Mouse (Mus musculus): Measurements from ENCODE around the gene Lrp1. TPM values are rescaled to one million over a fixed set of nuclear protein-coding genes. Genes with fewer than 3 reads are reported as not detected.
A peak's percentile ranks its signal among the peaks of the same experiment; 100 is the strongest.

Gene Lrp1
- polyA plus RNA-seq, 1 experiment from 2014 or later = 54.9 TPM

DNA sequence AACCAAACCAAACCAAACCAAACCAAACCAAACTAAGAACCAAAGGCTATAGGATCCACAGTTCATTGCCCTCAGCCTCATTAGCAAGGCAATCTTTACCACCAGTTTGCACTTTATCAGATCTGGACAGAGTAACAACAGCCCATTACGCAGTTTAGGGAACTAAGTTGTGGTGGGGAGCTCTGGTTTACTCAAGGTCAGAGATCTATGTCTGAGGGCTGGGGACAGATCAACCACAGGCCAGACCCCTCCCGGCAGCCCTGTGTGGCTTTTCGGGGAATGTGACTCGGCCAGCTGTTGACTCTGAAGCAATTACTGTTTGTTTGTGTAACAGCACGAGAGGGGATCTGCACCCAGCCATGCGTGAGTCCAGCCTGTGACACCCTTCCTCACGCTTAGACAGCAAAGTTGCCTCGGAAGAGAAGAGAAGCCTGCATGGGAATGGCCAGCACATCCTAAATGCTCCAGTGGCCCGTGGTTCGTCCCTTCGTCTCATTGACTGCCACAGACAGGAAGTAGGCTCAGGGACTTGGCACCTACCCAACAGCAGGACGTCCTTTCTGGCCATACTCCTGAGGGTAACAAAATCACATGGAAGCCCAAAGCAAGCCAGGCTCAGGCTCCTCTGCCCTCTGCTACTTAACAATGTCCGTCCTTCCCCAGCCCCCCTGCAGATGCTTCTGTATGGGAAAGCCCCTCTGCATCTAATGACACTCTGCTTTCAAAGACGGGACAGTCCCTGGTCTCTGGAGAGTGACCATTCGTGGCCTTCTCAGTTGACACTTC, 16.3 kb downstream of the Lrp1 start:
- no peak for DNase-seq (ENCODE audit: low spot score)
- no peak overlapping the region for H3K4me3 ChIP-seq
- no peak overlapping the region for H3K27ac ChIP-seq (replicated peaks)
- 76% methylated on average over 15 of the region's 15 CpGs for WGBS
- H3K4me1 ChIP-seq = peaks cover 10% of the 10 kb centered on the region
- H3K27me3 ChIP-seq (ENCODE audit: low read depth, poor library complexity, severe bottlenecking) = no peaks in the 10 kb centered on the region
- H3K36me3 ChIP-seq = peaks cover 95% of the 10 kb centered on the region
- H3K9me3 ChIP-seq (replicated peaks) = no peaks in the 10 kb centered on the region

DNA sequence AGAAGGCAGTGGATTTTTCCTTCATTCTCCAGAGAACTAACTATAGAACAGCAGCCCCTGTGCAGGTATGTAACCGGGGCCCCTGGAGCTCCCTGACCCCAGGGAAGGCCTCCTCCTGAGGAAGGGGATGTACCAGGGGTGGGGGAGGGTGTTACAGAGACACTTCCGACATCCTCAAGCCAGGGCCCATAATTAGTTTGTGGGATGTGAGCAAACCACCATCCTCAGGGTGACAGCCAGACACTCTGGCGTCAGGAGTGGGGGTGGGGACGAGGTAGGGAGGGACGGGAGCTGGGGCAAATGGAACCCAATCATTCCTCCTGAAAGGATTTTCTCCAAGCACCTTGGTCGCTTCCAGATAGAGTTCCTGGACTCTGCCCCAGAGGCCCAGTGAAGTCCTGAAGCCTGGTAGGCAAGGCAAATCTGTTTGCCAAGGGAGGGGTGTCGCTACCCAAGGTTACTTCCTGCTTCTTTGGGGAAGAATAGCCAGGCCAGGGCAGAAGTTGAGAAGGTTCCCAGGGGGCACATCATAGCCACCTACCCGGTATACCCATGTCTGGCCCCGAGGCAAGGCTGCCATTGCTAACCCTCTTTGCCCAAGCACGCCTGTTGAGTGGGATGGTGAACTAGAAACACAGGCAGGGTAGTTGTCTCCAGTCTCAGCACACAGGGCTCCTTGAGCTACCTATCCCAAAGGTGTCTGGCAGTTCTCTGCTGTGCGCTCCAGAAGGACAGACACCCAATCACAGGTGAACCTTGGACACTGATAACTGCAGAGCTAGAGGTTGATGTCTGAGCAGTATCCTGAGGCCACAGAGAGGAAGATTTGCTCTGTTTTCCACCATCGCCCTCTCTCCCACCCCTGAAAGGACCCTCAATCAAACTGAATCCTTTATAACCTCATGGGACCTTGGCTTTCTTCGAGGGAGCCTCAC, 17.2 kb downstream of the Lrp1 start:
- Histone ChIP-seq H3K9me3 (replicated peaks) (no peaks in the 10 kb centered on the region), H3K36me3 (peaks cover 93% of the 10 kb centered on the region), H3K27ac (replicated peaks) (no peak overlapping the region), H3K4me1 (peaks cover 20% of the 10 kb centered on the region), H3K4me3 (no peak overlapping the region), H3K27me3 (ENCODE audit: low read depth, poor library complexity, severe bottlenecking) (no peaks in the 10 kb centered on the region)
- WGBS = 85% methylated on average over 13 of the region's 13 CpGs
- no peak for DNase-seq (ENCODE audit: low spot score)

DNA sequence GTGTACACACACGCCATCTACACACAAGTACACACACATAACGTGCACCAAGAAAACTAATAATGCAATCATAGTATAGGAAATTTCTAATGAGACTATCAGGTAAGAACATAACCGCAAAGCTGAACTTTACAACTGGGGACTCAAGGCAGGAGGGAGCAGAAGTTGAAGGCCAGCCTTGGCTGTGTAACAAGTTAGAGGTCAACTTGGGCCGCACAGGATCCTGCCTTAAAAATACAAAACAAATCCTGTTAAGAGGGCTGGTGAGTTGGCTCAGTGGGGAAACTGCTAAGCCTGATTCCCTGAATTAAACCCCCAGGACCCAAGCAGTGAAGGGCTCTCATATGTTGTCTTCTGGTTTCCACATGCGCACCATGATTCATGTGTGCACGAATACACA, 18.8 kb downstream of the Lrp1 start:
- 95% methylated on average over 6 of the region's 6 CpGs for WGBS
- H3K36me3 ChIP-seq = peaks cover 85% of the 10 kb centered on the region
- no peak overlapping the region for H3K4me3 ChIP-seq
- H3K27ac ChIP-seq (replicated peaks) = no peak overlapping the region
- H3K4me1 ChIP-seq = peaks cover 31% of the 10 kb centered on the region
- no peaks in the 10 kb centered on the region for H3K27me3 ChIP-seq (ENCODE audit: low read depth, poor library complexity, severe bottlenecking)
- H3K9me3 ChIP-seq (replicated peaks) = no peaks in the 10 kb centered on the region
- no peak for DNase-seq (ENCODE audit: low spot score)

DNA sequence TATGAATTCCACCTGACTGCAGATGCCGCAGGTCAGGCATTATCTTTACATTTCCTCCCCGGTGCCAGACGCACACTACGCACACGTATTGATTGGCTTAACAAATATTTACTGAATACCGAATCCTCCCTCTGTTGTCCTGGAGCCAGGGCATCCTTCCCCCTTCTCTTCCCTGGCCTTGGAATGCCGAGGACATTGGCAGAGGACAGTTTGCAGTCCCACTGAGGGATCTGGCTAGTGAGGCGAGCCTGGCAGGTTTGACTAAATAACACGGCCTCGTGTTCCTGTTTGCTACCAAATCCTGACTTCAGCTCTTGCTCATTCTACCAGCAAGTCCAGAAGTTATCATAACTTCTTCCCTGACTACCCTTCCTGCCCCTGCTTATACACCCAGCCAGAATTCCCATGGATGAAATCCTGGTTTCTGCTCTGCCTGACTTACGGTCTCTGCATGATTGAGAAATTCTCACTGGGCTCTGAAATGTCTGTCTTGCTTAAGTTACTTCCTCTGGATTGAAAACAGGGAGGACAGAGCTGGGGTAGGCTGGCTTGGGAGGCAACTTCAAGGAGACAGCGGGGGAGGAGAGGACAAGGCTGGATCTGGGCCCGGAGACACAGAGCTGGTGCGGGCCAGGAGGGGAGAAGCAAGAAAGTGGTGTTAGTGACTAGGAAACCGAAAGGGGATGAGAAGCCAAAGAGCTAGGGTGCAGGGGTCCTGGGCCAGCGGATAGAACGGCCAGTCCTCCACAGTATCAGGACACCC, 21.0 kb downstream of the Lrp1 start:
- no peak for DNase-seq (ENCODE audit: low spot score)
- no peak overlapping the region for H3K4me3 ChIP-seq
- peak overlapping the region; percentile 52 for H3K27ac ChIP-seq (replicated peaks)
- H3K9me3 ChIP-seq (replicated peaks) = no peaks in the 10 kb centered on the region
- H3K4me1 ChIP-seq = peaks cover 38% of the 10 kb centered on the region
- no peaks in the 10 kb centered on the region for H3K27me3 ChIP-seq (ENCODE audit: low read depth, poor library complexity, severe bottlenecking)
- WGBS = 75% methylated on average over 17 of the region's 17 CpGs
- peaks cover 85% of the 10 kb centered on the region for H3K36me3 ChIP-seq

DNA sequence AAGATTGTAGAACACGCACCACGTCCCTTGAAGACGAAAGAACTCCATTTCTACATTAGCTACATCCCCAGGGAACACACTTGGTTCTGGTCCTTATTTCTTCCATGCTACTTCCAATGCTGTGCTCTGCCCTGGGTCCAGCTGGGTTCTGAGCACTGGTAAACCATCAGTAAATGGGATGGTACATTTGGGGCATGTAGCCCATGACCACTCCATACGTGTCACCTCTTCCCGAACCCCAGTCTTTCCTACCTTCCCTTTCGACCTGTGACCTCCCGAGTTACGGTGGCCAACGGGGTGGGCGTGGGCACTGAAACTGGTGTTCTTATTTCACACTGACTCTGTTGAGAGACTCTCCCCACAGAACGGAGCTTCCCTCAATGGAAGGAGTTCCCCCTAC, 21.7 kb downstream of the Lrp1 start:
- Histone ChIP-seq H3K36me3 (peaks cover 85% of the 10 kb centered on the region), H3K9me3 (replicated peaks) (no peaks in the 10 kb centered on the region), H3K4me1 (peaks cover 38% of the 10 kb centered on the region), H3K27me3 (ENCODE audit: low read depth, poor library complexity, severe bottlenecking) (no peaks in the 10 kb centered on the region), H3K4me3 (no peak overlapping the region), H3K27ac (replicated peaks) (peak overlapping the region; percentile 28; the same call in 1 of the 2 replicates)
- no peak for DNase-seq (ENCODE audit: low spot score)
- 90% methylated on average over 11 of the region's 11 CpGs for WGBS

DNA sequence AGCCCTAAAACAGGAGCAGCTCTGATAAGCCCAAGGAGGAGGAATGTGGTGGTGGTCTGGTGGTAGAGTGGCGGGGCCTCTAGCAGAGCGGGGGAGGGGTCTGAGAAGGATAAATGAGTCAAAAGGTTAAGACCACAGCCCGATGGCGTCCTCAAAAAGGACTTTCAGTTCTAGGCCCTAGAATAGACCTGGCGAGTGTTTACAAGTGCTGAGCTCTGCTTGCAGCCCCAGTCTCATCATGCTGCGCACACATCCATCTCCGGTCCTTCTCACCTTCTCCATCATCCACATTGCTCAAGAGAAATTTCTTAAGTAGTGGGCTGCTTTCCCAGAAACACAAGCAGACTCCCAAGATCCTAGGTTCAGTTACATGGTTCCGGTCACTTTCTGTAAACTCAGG, 22.3 kb downstream of the Lrp1 start:
- H3K27me3 ChIP-seq (ENCODE audit: low read depth, poor library complexity, severe bottlenecking) = no peaks in the 10 kb centered on the region
- 49% methylated on average over 8 of the region's 8 CpGs for WGBS
- H3K4me1 ChIP-seq = peaks cover 38% of the 10 kb centered on the region
- H3K27ac ChIP-seq (replicated peaks) = peak overlapping the region; percentile 55; the same call in 1 of the 2 replicates
- H3K9me3 ChIP-seq (replicated peaks) = no peaks in the 10 kb centered on the region
- peaks cover 85% of the 10 kb centered on the region for H3K36me3 ChIP-seq
- no peak for DNase-seq (ENCODE audit: low spot score)
- no peak overlapping the region for H3K4me3 ChIP-seq

DNA sequence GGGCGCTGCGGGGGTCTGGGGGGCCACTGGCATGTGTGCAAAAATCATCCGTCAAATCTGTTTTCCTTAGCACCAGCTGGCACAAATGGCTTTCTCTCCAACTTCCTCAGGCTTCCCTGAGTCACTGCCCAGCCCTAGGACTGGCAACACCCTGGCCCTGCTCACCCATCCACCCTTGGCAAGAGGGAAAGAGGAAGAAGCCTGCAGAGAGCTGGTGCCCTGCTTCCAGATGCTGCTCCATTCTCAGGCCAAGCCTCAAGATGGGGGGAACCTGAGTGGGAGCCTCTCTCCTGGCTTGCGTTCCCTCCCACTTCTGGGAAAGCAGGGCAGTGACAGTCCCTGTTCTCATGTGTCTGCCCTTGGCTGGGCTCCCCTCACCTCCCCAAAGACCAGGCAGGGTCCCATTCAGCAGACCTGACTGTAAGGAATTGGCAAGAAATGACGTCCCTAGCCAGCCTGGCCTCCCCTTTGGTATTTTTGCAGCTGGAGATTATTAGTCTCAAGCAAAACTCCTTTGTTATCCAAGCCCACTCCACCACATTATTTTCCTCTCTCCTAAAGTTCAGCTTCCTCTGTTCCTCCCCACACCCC, 23.5 kb downstream of the Lrp1 start:
- WGBS = 85% methylated on average over 5 of the region's 5 CpGs
- H3K27ac ChIP-seq (replicated peaks) = peak overlapping the region; percentile 19; the same call in 1 of the 2 replicates
- H3K4me1 ChIP-seq = peaks cover 38% of the 10 kb centered on the region
- no peak overlapping the region for H3K4me3 ChIP-seq
- H3K9me3 ChIP-seq (replicated peaks) = no peaks in the 10 kb centered on the region
- DNase-seq (ENCODE audit: low spot score) = no peak
- peaks cover 85% of the 10 kb centered on the region for H3K36me3 ChIP-seq
- H3K27me3 ChIP-seq (ENCODE audit: low read depth, poor library complexity, severe bottlenecking) = no peaks in the 10 kb centered on the region

DNA sequence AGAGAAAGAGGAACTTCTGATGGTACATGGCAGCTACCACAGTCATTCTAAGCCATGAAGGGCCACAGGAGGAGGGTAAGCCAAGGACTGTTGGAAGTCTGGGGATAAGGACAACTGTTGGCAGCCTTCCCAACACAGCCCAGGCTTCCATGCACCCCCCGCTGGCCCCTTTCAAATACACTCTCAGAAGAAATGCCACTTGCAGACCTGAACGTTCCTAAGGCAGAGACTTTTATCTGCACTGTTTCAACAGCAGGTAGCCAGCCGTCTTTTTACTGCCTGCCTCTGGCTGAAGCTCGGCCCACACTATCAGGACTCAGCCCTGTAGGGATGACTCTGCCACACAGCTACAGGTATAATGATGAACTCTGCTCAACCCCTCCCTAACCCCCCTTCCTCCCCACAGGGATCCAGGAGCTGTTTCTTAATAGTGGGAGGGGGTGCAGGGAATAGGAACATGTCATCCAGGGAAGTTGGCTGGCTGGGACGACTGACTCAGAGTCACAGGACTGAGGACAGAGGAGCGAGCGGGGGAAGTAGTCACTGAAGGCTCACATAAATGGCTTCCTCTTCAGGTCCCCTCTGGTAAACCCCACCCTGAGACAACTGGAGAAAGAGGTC, 24.5 kb downstream of the Lrp1 start:
- Histone ChIP-seq H3K27me3 (ENCODE audit: low read depth, poor library complexity, severe bottlenecking) (no peaks in the 10 kb centered on the region), H3K36me3 (peaks cover 85% of the 10 kb centered on the region), H3K27ac (replicated peaks) (0 out of 2 replicates have a peak overlapping the region, but pooled peaks have one; percentile 13), H3K9me3 (replicated peaks) (no peaks in the 10 kb centered on the region), H3K4me1 (peaks cover 45% of the 10 kb centered on the region), H3K4me3 (no peak overlapping the region)
- WGBS = 73% methylated on average over 7 of the region's 7 CpGs
- no peak for DNase-seq (ENCODE audit: low spot score)

DNA sequence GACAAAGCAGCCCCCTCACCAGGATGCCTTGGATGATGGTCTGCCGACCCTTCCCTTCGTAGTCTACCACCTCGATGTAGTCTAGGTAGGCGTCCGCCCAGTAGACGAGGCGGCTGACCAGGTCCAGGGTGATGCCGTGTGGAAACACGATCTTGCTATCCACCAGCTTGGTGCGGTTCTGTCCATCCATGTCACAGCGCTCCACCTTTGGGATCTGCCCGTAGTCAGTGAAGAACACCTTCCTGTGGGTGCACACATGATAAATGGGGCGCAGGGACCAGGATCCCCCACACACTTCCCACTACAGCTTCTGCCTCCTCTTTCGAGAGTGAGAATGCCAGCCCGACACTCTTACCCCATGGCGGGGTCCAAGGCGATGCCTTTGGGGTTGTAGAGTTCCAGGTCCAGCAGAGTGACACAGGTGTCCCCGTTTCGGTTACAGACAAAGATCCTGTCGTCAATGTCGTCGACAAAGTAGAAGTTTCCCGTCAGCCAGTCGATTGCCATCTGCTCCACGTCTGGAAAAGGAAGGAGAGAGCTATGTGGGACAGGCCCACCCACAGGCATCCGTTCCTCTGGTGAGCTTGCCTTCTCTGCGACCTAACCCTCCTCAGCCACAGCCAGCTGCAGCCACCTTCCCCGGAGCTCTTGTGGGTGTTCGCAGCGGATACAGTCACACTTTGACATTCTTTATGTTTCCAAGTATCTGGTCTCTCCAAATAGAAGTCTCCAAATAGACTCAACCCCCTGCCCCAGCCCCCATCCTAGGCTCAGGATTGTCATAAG, 25.8 kb downstream of the Lrp1 start:
- H3K9me3 ChIP-seq (replicated peaks) = no peaks in the 10 kb centered on the region
- H3K36me3 ChIP-seq = peaks cover 85% of the 10 kb centered on the region
- DNase-seq (ENCODE audit: low spot score) = no peak
- 94% methylated on average over 30 of the region's 30 CpGs for WGBS
- H3K27ac ChIP-seq (replicated peaks) = no peak overlapping the region
- no peak overlapping the region for H3K4me3 ChIP-seq
- H3K4me1 ChIP-seq = peaks cover 42% of the 10 kb centered on the region
- no peaks in the 10 kb centered on the region for H3K27me3 ChIP-seq (ENCODE audit: low read depth, poor library complexity, severe bottlenecking)

DNA sequence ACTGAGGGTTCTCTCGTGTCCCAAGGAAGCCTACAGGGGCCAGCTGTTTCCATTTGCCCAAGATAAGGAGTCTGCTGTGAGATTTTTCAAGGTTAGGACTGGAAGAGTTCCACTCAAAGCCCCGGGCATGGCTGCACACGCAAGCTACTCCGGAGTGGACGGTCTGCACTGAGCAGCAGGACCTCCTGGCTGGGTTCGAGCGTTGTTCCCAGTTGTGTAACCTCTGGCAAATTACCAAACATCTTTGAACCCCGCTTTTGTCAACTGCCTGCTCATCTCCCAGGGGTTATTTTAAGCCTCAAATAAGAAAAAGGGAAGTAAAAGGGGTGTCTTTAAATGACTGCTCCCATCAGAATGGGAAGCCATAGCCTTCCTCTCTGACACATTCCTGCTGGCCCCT, 26.5 kb downstream of the Lrp1 start:
- Histone ChIP-seq H3K36me3 (peaks cover 89% of the 10 kb centered on the region), H3K4me3 (no peak overlapping the region), H3K27ac (replicated peaks) (no peak overlapping the region), H3K4me1 (peaks cover 35% of the 10 kb centered on the region), H3K27me3 (ENCODE audit: low read depth, poor library complexity, severe bottlenecking) (no peaks in the 10 kb centered on the region), H3K9me3 (replicated peaks) (no peaks in the 10 kb centered on the region)
- WGBS = 96% methylated on average over 8 of the region's 8 CpGs
- no peak for DNase-seq (ENCODE audit: low spot score)

DNA sequence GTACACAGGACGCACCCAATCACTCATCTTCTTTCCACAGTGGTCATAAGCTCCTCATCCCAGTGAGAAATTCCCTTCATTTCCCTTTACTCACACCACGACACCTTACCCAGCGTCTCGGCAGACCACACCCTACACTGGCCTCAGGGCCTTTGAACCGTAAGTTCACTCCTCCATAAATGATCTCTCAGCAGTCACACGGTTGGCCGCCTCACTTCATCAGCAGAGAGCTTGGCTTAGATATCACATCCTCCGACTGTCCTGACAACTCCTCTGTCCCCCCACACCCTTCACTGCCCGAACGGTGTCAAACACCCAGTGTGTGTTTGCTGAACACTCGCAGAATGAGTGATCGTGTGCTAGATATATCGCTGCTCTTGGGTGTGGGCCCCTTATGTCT, 28.1 kb downstream of the Lrp1 start:
- peaks cover 19% of the 10 kb centered on the region for H3K4me1 ChIP-seq
- no peak overlapping the region for H3K27ac ChIP-seq (replicated peaks)
- no peak overlapping the region for H3K4me3 ChIP-seq
- H3K36me3 ChIP-seq = peaks cover 96% of the 10 kb centered on the region
- 95% methylated on average over 13 of the region's 13 CpGs for WGBS
- H3K9me3 ChIP-seq (replicated peaks) = no peaks in the 10 kb centered on the region
- no peak for DNase-seq (ENCODE audit: low spot score)
- H3K27me3 ChIP-seq (ENCODE audit: low read depth, poor library complexity, severe bottlenecking) = no peaks in the 10 kb centered on the region
